Mouse (Mus musculus) forebrain, embryonic 11.5 days (tissue): ENCODE results near the gene Calcb. TPM values are rescaled to one million over a fixed set of nuclear protein-coding genes. Genes with fewer than 3 reads are reported as not detected.
"Not testable (repeated sequence)": the region's sequence is repeated elsewhere in the genome, so short reads cannot be mapped to it uniquely, and the experiment has no call there.

Source experiments
- ATAC-seq: fragments of 200-750 bp; cut with Nextera tagmentation; replicated peaks from 2 replicates; pipeline ENCODE4 v1.8.0; 2017; ENCODE audit warnings: moderate TSS enrichment; ENCODE audit not compliant: low FRiP score
- DNase-seq: peaks from one replicate; pipeline ENCODE4 v3.0.0-alpha.2; 2017; ENCODE audit warnings: low spot score
- H3K27ac ChIP-seq: fragments of 300-500 bp; sonication (generic); 2 replicates; pipeline ENCODE4 v1.5.1; 2014; ENCODE audit warnings: low read depth, low read length
- H3K27me3 ChIP-seq: fragments of 300-500 bp; sonication (generic); 2 replicates; pipeline ENCODE4 v1.6.1; 2014; ENCODE audit warnings: mild to moderate bottlenecking, low read length, mixed read lengths; ENCODE audit not compliant: control insufficient read depth, insufficient read depth
- H3K36me3 ChIP-seq: fragments of 300-500 bp; sonication (generic); 2 replicates; pipeline ENCODE4 v1.6.1; 2014; ENCODE audit warnings: mild to moderate bottlenecking, low read length, moderate library complexity, mixed read lengths; ENCODE audit not compliant: control insufficient read depth, insufficient read depth
- H3K4me1 ChIP-seq: fragments of 300-500 bp; sonication (generic); replicated peaks from 2 replicates; pipeline ENCODE4 v1.6.1; 2014; ENCODE audit warnings: low read length, mixed read lengths; ENCODE audit not compliant: control insufficient read depth, insufficient read depth
- H3K4me2 ChIP-seq: fragments of 300-500 bp; sonication (generic); 2 replicates; pipeline ENCODE4 v1.6.1; 2014; ENCODE audit warnings: low read depth, mild to moderate bottlenecking, low read length, moderate library complexity, mixed read lengths; ENCODE audit not compliant: severe bottlenecking
- H3K4me3 ChIP-seq: fragments of 300-500 bp; sonication (generic); 2 replicates; pipeline ENCODE4 v1.5.1; 2014; ENCODE audit warnings: low read depth, low read length
- H3K9ac ChIP-seq: fragments of 300-500 bp; sonication (generic); 2 replicates; pipeline ENCODE4 v1.6.1; 2014; ENCODE audit warnings: low read length
- H3K9me3 ChIP-seq: fragments of 300-500 bp; sonication (generic); 2 replicates; pipeline ENCODE4 v1.6.1; 2016; ENCODE audit warnings: low read length, mixed read lengths; ENCODE audit not compliant: control insufficient read depth
- WGBS: fragments of 180-500 bp; shearing (Covaris S2); extraction: QIAGEN DNeasy Blood & Tissue Kit; methylation state at CpG from one replicate; pipeline ENCODE4 v1.1.7; 2014; 5-methylcytosine and 5-hydroxymethylcytosine counted together
- polyA plus RNA-seq: library from polyadenylated mRNA; unstranded; fragments of >200 nt; fragmentation: Nextera tagmentation; extraction: Ambion mirVana; gene quantifications from 2 replicates; pipeline ENCODE4 v1.2.1, GENCODE M21; 2014

Calcb gene
- polyA plus RNA-seq, 1 experiment from 2014 or later: not detected

- Histone ChIP-seq H3K9ac (no peak overlapping the region), H3K4me3 (no peak overlapping the region; the same call in 1 of the 2 replicates), H3K27ac (no peak overlapping the region), H3K27me3 (peaks cover 29% of the 10 kb centered on the region), H3K4me1 (peaks cover 6% of the 10 kb centered on the region; the same call in 1 of the 2 replicates), H3K4me2 (peak overlapping the region; percentile 43), H3K36me3 (no peaks in the 10 kb centered on the region), H3K9me3 (no peaks in the 10 kb centered on the region)
- ATAC-seq (no peak), DNase-seq (peak; percentile 74)
- WGBS: 5% methylated on average over 17 of the region's 17 CpGs
Measured at GRCm38 (mm10) chr7:114719381-114720131, 1.1 kb downstream of the Calcb start.

GRCm38 (mm10) chr7:114729696-114730095 lies 11.3 kb downstream of the Calcb start:
- not testable (repeated sequence) for H3K36me3 ChIP-seq, H3K4me2 ChIP-seq, H3K27me3 ChIP-seq, H3K27ac ChIP-seq, ATAC-seq, H3K9me3 ChIP-seq, H3K4me3 ChIP-seq, DNase-seq, H3K9ac ChIP-seq, H3K4me1 ChIP-seq
- 62% methylated on average over 4 of the region's 4 CpGs for WGBS

GRCm38 (mm10) chr7:114731175-114731574 lies 12.7 kb downstream of the Calcb start:
- H3K27me3 ChIP-seq: no peaks in the 10 kb centered on the region
- 80% methylated on average over 6 of the region's 6 CpGs for WGBS
- no peaks in the 10 kb centered on the region for H3K36me3 ChIP-seq
- H3K4me1 ChIP-seq: no peaks in the 10 kb centered on the region
- H3K4me3 ChIP-seq: no peak overlapping the region
- H3K27ac ChIP-seq: no peak overlapping the region
- DNase-seq (no peak), ATAC-seq (no peak)
- H3K9me3 ChIP-seq: no peaks in the 10 kb centered on the region
- H3K9ac ChIP-seq: no peak overlapping the region
- H3K4me2 ChIP-seq: no peak overlapping the region

- ATAC-seq, H3K27ac ChIP-seq, DNase-seq, H3K4me3 ChIP-seq, H3K9ac ChIP-seq, H3K4me1 ChIP-seq, H3K4me2 ChIP-seq, H3K36me3 ChIP-seq, H3K9me3 ChIP-seq, H3K27me3 ChIP-seq: not testable (repeated sequence)
- 39% methylated on average over 4 of the region's 4 CpGs for WGBS
Measured at GRCm38 (mm10) chr7:114731700-114732099, 13.3 kb downstream of the Calcb start.

- no peak for ATAC-seq
- H3K36me3 ChIP-seq: no peaks in the 10 kb centered on the region
- 57% methylated on average over 5 of the region's 5 CpGs for WGBS
- H3K9me3 ChIP-seq: no peaks in the 10 kb centered on the region
- no peak overlapping the region for H3K27ac ChIP-seq
- H3K4me1 ChIP-seq: no peaks in the 10 kb centered on the region
- no peak overlapping the region for H3K4me3 ChIP-seq
- no peaks in the 10 kb centered on the region for H3K27me3 ChIP-seq
- no peak overlapping the region for H3K4me2 ChIP-seq
- DNase-seq: no peak
- no peak overlapping the region for H3K9ac ChIP-seq
Measured at GRCm38 (mm10) chr7:114736256-114736655, 17.8 kb downstream of the Calcb start.

GRCm38 (mm10) chr7:114738166-114738565 lies 19.7 kb downstream of the Calcb start:
- Histone ChIP-seq H3K4me2 (no peak overlapping the region), H3K36me3 (no peaks in the 10 kb centered on the region), H3K9me3 (no peaks in the 10 kb centered on the region), H3K4me1 (no peaks in the 10 kb centered on the region), H3K27me3 (no peaks in the 10 kb centered on the region), H3K9ac (no peak overlapping the region), H3K27ac (no peak overlapping the region), H3K4me3 (no peak overlapping the region)
- DNase-seq: no peak
- no peak for ATAC-seq

- 58% methylated on average over 6 of the region's 6 CpGs for WGBS
- H3K9ac ChIP-seq: no peak overlapping the region
- no peak overlapping the region for H3K27ac ChIP-seq
- H3K4me2 ChIP-seq: no peak overlapping the region
- H3K27me3 ChIP-seq: no peaks in the 10 kb centered on the region
- ATAC-seq (no peak), DNase-seq (no peak)
- no peaks in the 10 kb centered on the region for H3K36me3 ChIP-seq
- no peaks in the 10 kb centered on the region for H3K9me3 ChIP-seq
- no peak overlapping the region for H3K4me3 ChIP-seq
- H3K4me1 ChIP-seq: peaks cover 1% of the 10 kb centered on the region; the same call in 1 of the 2 replicates
Measured at GRCm38 (mm10) chr7:114740360-114741165, 22.1 kb downstream of the Calcb start.

GRCm38 (mm10) chr7:114743022-114743780 lies 24.8 kb downstream of the Calcb start, which contains the start of gene Insc:
Insc (plus strand) TSS chr7:114743694.
- no peak for DNase-seq
- Histone ChIP-seq H3K27me3 (peaks cover 6% of the 10 kb centered on the region; the same call in 1 of the 2 replicates), H3K9ac (no peak within 1 kb of the TSS), H3K9me3 (no peaks in the 10 kb centered on the region), H3K27ac (no peak within 1 kb of the TSS), H3K36me3 (no peaks in the 10 kb centered on the region), H3K4me2 (no peak within 1 kb of the TSS), H3K4me1 (peaks cover 6% of the 10 kb centered on the region), H3K4me3 (no peak within 1 kb of the TSS)
- ATAC-seq: no peak
- 75% methylated on average over 5 of the region's 5 CpGs for WGBS
